Mouse (Mus musculus) lung, postnatal 4 days (tissue): ENCODE results near the gene 1700021F05Rik.
A peak's percentile ranks its signal among the peaks of the same experiment; 100 is the strongest.

ENCODE experiments used
- DNase-seq, 2 experiments: peaks; one replicate each; pipeline ENCODE4 v3.0.0; 2021

Gene 1700021F05Rik

GRCm38 (mm10) chr10:43481179-43481578 is 59.6 kb downstream of the 1700021F05Rik start:
- DNase-seq: no peak

DNA sequence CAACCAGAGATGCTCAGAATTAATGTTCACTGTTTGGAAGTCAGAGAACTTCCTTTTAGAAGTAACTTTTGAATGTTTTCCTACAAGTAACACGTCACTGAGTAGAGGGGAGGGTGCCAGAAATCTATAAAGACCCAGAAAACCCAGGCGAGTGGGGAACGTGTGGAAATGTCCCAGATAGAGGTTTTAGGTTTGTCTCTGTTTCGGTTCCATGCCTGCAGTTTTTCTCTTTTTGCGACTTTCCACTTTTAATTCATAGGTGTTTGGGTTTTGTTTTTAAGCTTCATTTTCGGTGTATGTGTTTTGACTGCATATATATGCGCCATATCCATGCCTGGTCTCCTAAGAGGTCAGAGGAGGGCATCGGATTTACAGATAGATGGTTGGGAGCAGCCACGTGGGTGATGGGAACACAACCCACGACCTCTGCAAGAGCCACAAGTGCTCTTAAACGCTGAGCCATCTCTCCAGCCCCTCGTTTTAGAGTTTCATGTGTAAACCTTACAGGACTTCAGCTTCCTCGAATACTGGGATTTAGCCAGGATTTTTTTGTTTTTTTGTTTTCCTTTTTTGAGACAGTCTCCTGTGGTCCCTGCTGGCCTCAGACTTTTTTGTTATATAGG is 60.5 kb downstream of the 1700021F05Rik start:
- DNase-seq: no peak

- DNase-seq: peak; percentile 91 to 94
Observed at GRCm38 (mm10) chr10:43479436-43480157, 61.2 kb downstream of the 1700021F05Rik start.

DNA sequence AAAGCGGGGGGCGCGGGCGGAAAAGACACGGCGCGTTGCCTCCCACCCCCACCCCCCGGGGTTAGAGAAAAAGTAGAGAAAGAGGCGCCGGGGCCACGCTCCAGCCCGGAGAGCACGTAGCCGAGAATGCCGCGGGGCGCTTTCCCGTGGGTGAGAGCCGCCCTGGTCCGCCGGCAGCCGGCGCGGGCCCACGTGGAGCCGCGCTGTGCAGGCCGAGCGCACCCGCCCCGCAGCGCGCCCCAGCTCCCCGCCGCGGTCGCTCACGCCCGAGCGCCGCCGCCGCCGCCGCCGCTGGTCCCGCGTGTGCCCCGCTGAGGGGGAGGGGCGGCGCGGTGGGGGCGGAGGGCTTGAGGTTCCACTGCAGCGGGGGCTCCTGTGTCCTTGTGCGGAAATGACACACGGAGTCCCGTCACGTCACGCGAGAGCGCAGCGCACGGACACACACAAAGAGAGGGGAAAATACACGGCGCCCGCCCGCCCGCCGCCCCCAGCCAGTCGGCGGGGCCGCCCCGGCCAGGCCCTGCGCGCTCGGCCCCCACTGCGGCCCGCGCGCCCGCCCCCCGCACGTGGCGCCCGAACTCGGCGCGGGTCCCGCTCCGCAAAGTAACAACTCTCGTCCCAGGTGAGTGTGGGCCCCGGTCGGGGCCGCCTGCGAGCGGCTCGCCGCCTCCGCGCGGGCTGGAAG is 61.9 kb downstream of the 1700021F05Rik start, which contains the start of gene Bend3:
TSS of gene Bend3 (plus strand) at position 81 of the 685 bp plus-strand sequence.
- DNase-seq: peak; percentile 69 to 77

- DNase-seq: peak; percentile 53 to 70
Observed at GRCm38 (mm10) chr10:43477865-43478681, 62.7 kb downstream of the 1700021F05Rik start.

- no peak for DNase-seq
Observed at GRCm38 (mm10) chr10:43477459-43477858, 63.3 kb downstream of the 1700021F05Rik start.

DNA sequence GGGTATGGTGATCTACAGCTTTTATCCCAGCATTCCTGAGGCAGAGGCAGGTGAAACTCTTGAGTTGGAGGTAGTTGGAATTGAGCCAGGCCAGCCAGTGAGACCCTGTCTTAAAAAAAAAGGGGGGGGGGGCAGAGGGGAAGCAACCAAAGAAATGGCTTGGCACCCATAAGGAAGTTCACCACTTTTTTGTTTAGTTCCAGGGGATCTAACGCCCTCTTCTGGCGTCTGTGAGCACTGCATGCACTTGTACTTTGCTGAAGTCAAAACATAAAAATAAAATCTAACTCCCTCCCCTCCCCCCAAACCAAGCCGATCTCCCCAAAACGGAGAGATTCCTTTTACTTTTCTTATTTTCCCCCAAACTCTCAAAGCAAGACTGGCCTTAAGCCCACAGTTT is 65.4 kb downstream of the 1700021F05Rik start:
- peak in 1 of 2 experiments; percentile 21 for DNase-seq
